Mouse (Mus musculus) MEL (cell line): ENCODE results near the gene Rcbtb2.

Experiments used
- CHD1 ChIP-seq: IDR thresholded peaks from 2 replicates; pipeline ENCODE4 v1.6.1; 2012; ENCODE audit warnings: low read depth, mild to moderate bottlenecking, inconsistent platforms, low read length, improper control_type of control experiment
- CTCF ChIP-seq, 3 experiments: IDR thresholded peaks in 2 of 3; conservative IDR thresholded peaks in 1 of 3; 2 replicates each; pipeline ENCODE4 v1.5.1; 2011 to 2012; ENCODE audit warnings: low read length in 3 of 3, low read depth in 2 of 3, mild to moderate bottlenecking in 2 of 3, improper control_type of control experiment in 1 of 3, inconsistent platforms in 1 of 3, mixed read lengths in 1 of 3, moderate library complexity in 1 of 3; ENCODE audit not compliant: control insufficient read depth in 1 of 3, insufficient read depth in 1 of 3, poor library complexity in 1 of 3, severe bottlenecking in 1 of 3
- GABPA ChIP-seq: IDR thresholded peaks from 2 replicates; pipeline ENCODE4 v1.6.1; 2012; ENCODE audit warnings: low read depth, mild to moderate bottlenecking, inconsistent platforms, low read length, improper control_type of control experiment, moderate library complexity
- GATA1 ChIP-seq: IDR thresholded peaks from 2 replicates; pipeline ENCODE4 v1.6.1; 2011; ENCODE audit warnings: low read depth, low read length, improper control_type of control experiment
- MAX ChIP-seq: IDR thresholded peaks from 2 replicates; pipeline ENCODE4 v1.6.1; 2011; ENCODE audit warnings: low read length, improper control_type of control experiment
- NELFE ChIP-seq: IDR thresholded peaks from 2 replicates; pipeline ENCODE4 v1.6.1; 2011; ENCODE audit warnings: low read depth, low read length, improper control_type of control experiment
- POLR2A ChIP-seq, 2 experiments: IDR thresholded peaks; 2 replicates each; pipeline ENCODE4 v1.6.1; 2011 to 2012; ENCODE audit warnings: low read length in 2 of 2, mild to moderate bottlenecking in 2 of 2, control low read depth in 1 of 2, improper control_type of control experiment in 1 of 2, low read depth in 1 of 2, moderate library complexity in 1 of 2; ENCODE audit not compliant: control insufficient read depth in 1 of 2, insufficient read depth in 1 of 2, poor library complexity in 1 of 2
- POLR2AphosphoS2 ChIP-seq: IDR thresholded peaks from 2 replicates; pipeline ENCODE4 v1.6.1; 2011; ENCODE audit warnings: low read length, improper control_type of control experiment
- POLR2AphosphoS5 ChIP-seq: IDR thresholded peaks from 2 replicates; pipeline ENCODE4 v1.6.1; 2012; ENCODE audit warnings: low read depth, borderline replicate concordance, mild to moderate bottlenecking, inconsistent platforms, low read length, moderate library complexity, mixed read lengths
- SIN3A ChIP-seq: IDR thresholded peaks from 2 replicates; pipeline ENCODE4 v1.6.1; 2012; ENCODE audit warnings: low read length, improper control_type of control experiment, inconsistent platforms
- SMC3 ChIP-seq: IDR thresholded peaks from 2 replicates; pipeline ENCODE4 v1.6.1; 2011; ENCODE audit warnings: low read depth, low read length, improper control_type of control experiment
- ZC3H11A ChIP-seq: IDR thresholded peaks from 2 replicates; pipeline ENCODE4 v1.6.1; 2012; ENCODE audit warnings: low read depth, mild to moderate bottlenecking, inconsistent platforms, low read length, improper control_type of control experiment
- ZNF384 ChIP-seq: IDR thresholded peaks from 2 replicates; pipeline ENCODE4 v1.6.1; 2012; ENCODE audit warnings: low read depth, mild to moderate bottlenecking, inconsistent platforms, low read length, improper control_type of control experiment

GRCm38 (mm10) chr14:73238498-73239250, 115.8 kb downstream of the Rcbtb2 start:
- no peak for TF ChIP-seq CHD1
- no peak for TF ChIP-seq POLR2AphosphoS5
- TF ChIP-seq ZNF384 = no peak
- no peak for TF ChIP-seq MAX
- no peak for TF ChIP-seq POLR2AphosphoS2
- no peak for TF ChIP-seq SIN3A
- TF ChIP-seq ZC3H11A = no peak
- TF ChIP-seq GATA1 = no peak
- TF ChIP-seq GABPA = no peak
- no peak for TF ChIP-seq CTCF (IDR thresholded peaks at IDR 0.05 in 2 of 3, conservative IDR thresholded peaks at IDR 0.05 in 1 of 3; ENCODE audit: control insufficient read depth in 1 of 3, insufficient read depth in 1 of 3, low read depth in 2 of 3, low read length in 3 of 3, poor library complexity in 1 of 3, severe bottlenecking in 1 of 3)
- TF ChIP-seq NELFE = no peak
- no peak for TF ChIP-seq POLR2A (IDR thresholded peaks at IDR 0.05; ENCODE audit: control insufficient read depth in 1 of 2, insufficient read depth in 1 of 2, low read depth in 1 of 2, low read length in 2 of 2, poor library complexity in 1 of 2)
- no peak for TF ChIP-seq SMC3
